Mouse (Mus musculus) E14TG2a.4 (cell line): Measurements from ENCODE around the gene Rfx8.

Source experiments
- CTCF ChIP-seq: conservative IDR thresholded peaks from 2 replicates; pipeline ENCODE4 v1.5.1; 2014; ENCODE audit warnings: low read length
- NANOG ChIP-seq: IDR thresholded peaks from 2 replicates; pipeline ENCODE4 v1.6.1; 2014; ENCODE audit warnings: borderline replicate concordance, low read length, mixed read lengths

DNA sequence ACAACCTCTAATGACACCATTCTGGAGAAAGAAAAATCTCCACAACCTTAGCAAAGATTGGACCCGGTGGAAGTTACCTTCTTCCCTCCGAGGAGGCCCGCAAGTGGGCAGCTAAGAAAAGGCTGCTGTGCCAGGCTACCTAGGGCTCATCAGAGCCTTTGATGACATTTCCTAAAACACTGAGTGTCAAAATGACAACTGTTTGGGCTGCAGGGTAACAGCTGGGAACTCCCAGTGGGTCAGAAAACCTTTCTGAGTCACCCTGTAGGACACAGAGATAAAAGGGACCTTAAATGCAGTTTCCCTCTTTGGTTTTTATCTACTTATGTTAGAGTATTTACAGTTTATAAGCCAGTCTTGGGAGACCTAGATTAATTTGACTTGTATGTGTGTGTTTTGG lies 6.1 kb downstream of the Rfx8 start:
- TF ChIP-seq CTCF (no peak), NANOG (no peak)
